Mouse (Mus musculus) testis, adult 2 months (tissue): Measurements from ENCODE around the gene Hpn. TPM values are rescaled to one million over a fixed set of nuclear protein-coding genes. Genes with fewer than 3 reads are reported as not detected.

Experiments
- H3K27ac ChIP-seq: fragments of 200-500 bp; 2 replicates; pipeline ENCODE4 v1.5.1; 2012; ENCODE audit warnings: low read depth, low read length; ENCODE audit not compliant: control insufficient read depth, insufficient read depth
- H3K27me3 ChIP-seq: fragments of 200-500 bp; 2 replicates; pipeline ENCODE4 v1.6.1; 2012; ENCODE audit warnings: mild to moderate bottlenecking, low read length, moderate library complexity; ENCODE audit not compliant: control insufficient read depth, insufficient read depth
- H3K36me3 ChIP-seq: fragments of 200-500 bp; 2 replicates; pipeline ENCODE4 v1.6.1; 2012; ENCODE audit warnings: mild to moderate bottlenecking, low read length; ENCODE audit not compliant: control insufficient read depth, insufficient read depth
- H3K4me1 ChIP-seq: fragments of 200-500 bp; 2 replicates; pipeline ENCODE4 v1.6.1; 2012; ENCODE audit warnings: low read length; ENCODE audit not compliant: control insufficient read depth, insufficient read depth
- H3K4me3 ChIP-seq: fragments of 200-500 bp; 2 replicates; pipeline ENCODE4 v1.5.1; 2012; ENCODE audit warnings: low read depth, mild to moderate bottlenecking, low read length, moderate library complexity, mixed read lengths; ENCODE audit not compliant: control insufficient read depth
- CTCF ChIP-seq: fragments of 200-500 bp; IDR thresholded peaks from 2 replicates; pipeline ENCODE4 v1.5.1; 2012; ENCODE audit warnings: low read depth, mild to moderate bottlenecking, inconsistent platforms, low read length, moderate library complexity; ENCODE audit not compliant: control insufficient read depth, insufficient read depth, insufficient replicate concordance
- POLR2A ChIP-seq: fragments of 200-500 bp; IDR thresholded peaks from 2 replicates; pipeline ENCODE4 v1.6.1; 2012; ENCODE audit warnings: low read depth, mild to moderate bottlenecking, inconsistent platforms, low read length, moderate library complexity; ENCODE audit not compliant: control insufficient read depth
- polyA plus RNA-seq: library from polyadenylated mRNA; depleted of rRNA; stranded (reverse); fragments of >200 nt; gene quantifications from 2 replicates; pipeline ENCODE4 v1.2.3, GENCODE M21; 2012

Gene Hpn
- polyA plus RNA-seq, 1 experiment: 0.73 TPM

DNA sequence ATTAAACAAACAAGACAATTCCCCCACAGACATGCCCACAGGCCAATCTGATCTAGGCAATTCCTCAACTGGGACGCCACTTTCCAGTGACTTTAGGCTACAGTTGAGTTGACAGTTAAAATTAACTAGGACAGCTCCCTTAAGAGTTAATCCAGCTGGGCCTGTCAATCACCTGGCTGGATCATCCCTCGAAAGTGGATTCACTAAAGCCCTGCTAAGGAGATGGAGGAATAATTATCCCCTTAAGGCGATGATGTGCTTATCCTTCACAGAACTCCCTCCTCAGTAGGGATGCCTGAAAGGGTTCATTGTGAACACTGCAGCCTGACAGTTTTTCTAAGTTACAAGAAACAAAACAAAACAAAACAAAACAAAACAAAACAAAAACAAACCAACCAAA is 34.5 kb downstream of the Hpn start:
- Histone ChIP-seq H3K27me3 (no peaks in the 10 kb centered on the region), H3K4me3 (no peak overlapping the region), H3K27ac (no peak overlapping the region), H3K4me1 (peaks cover 3% of the 10 kb centered on the region), H3K36me3 (no peaks in the 10 kb centered on the region)
- TF ChIP-seq POLR2A (no peak), CTCF (no peak)

GRCm38 (mm10) chr7:31079670-31080069 is 35.4 kb downstream of the Hpn start:
- Histone ChIP-seq H3K36me3 (no peaks in the 10 kb centered on the region), H3K27me3 (no peaks in the 10 kb centered on the region), H3K27ac (no peak overlapping the region), H3K4me3 (no peak overlapping the region), H3K4me1 (peaks cover 3% of the 10 kb centered on the region)
- TF ChIP-seq POLR2A (no peak), CTCF (no peak)

GRCm38 (mm10) chr7:31077885-31078445 is 37.1 kb downstream of the Hpn start:
- H3K27ac ChIP-seq: no peak overlapping the region
- H3K4me3 ChIP-seq: no peak overlapping the region
- no peaks in the 10 kb centered on the region; the same call in 1 of the 2 replicates for H3K4me1 ChIP-seq
- no peaks in the 10 kb centered on the region for H3K27me3 ChIP-seq
- no peaks in the 10 kb centered on the region for H3K36me3 ChIP-seq
- peak; percentile 35; the same call in 1 of the 2 replicates for TF ChIP-seq CTCF
- no peak for TF ChIP-seq POLR2A

DNA sequence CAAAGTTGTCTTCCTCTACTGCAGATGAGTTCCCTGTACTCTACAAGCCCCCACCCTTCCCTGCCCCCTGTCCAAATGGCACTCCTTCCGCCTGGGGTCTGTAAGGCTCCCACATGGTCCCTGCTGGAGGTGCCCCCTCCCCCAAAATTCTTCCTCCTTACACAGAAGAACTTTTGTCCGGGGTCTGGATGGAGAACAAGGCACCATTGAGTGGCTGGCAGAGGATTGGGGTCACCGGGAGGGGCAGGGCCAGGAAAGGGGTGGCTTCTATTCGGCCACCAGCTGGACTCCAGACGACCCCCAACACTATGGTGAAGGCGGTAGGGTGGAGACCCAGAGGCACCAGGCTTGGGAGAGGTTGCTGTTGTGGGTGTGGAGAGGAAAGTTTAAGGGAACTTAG is 37.6 kb downstream of the Hpn start:
- Histone ChIP-seq H3K4me1 (no peaks in the 10 kb centered on the region; the same call in 1 of the 2 replicates), H3K36me3 (no peaks in the 10 kb centered on the region), H3K27me3 (no peaks in the 10 kb centered on the region), H3K27ac (no peak overlapping the region), H3K4me3 (no peak overlapping the region)
- no peak for TF ChIP-seq POLR2A
- TF ChIP-seq CTCF: no peak

- no peak within 1 kb of the TSS for H3K27ac ChIP-seq
- no peaks in the 10 kb centered on the region for H3K27me3 ChIP-seq
- H3K4me1 ChIP-seq: no peaks in the 10 kb centered on the region; the same call in 1 of the 2 replicates
- H3K36me3 ChIP-seq: no peaks in the 10 kb centered on the region
- H3K4me3 ChIP-seq: no peak within 1 kb of the TSS
- TF ChIP-seq POLR2A: no peak
- no peak for TF ChIP-seq CTCF
Measured at GRCm38 (mm10) chr7:31076492-31076891, 38.6 kb downstream of the Hpn start, which contains the start of gene Fxyd3. Fxyd3 (minus strand) TSS chr7:31076704.

DNA sequence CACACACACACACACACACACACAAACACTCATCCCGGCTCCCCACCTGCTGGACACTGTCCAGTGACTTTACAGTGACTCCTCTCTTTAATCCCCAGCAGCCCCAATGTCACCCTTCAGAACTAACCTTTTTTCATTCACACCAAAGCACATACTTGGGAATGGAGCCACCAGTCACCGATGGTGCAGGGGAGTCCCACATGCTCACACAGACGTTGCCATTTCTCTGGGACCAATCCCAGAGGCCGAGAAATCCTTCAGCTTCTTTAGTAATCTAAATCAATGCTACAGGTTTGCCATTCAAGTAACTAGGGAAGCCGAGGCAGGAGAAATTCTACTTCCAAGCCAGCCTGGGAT is 40.4 kb downstream of the Hpn start:
- H3K4me1 ChIP-seq: no peaks in the 10 kb centered on the region; the same call in 1 of the 2 replicates
- no peak overlapping the region for H3K4me3 ChIP-seq
- TF ChIP-seq POLR2A: no peak
- TF ChIP-seq CTCF: no peak
- H3K27me3 ChIP-seq: no peaks in the 10 kb centered on the region
- H3K27ac ChIP-seq: no peak overlapping the region
- no peaks in the 10 kb centered on the region for H3K36me3 ChIP-seq

DNA sequence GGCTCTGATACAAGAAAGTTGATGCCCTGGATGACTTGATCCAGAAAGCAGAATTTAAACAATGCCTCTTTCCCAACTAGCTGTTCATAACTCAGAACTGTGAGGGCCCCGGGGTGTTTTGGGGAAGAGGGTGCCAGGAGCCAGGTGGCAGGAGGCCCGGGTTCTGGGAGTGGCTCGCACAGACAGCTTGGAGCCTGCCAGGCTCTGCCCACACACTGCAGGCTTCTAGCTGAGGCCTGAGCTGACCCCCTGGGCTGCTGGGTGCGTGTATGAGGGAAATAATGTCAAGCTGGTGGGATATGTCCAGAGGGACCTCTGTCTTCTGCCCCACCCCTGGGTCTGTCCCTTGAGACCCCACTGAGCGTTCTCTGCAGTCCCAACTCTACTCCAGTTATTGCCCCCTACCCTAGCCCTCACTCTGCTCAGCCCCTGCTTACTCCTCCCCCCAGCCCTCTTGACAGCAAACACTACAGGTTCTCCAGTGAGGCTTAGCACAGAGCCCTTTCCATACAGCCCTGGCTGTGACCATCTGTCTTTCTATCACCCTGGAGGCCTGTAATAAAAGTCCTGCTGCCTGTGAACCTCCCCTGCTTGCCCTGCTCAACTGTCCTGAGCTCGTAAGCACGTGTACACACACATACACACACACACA is 40.9 kb downstream of the Hpn start:
- H3K4me1 ChIP-seq: peaks cover 3% of the 10 kb centered on the region
- H3K36me3 ChIP-seq: no peaks in the 10 kb centered on the region
- no peaks in the 10 kb centered on the region for H3K27me3 ChIP-seq
- H3K27ac ChIP-seq: no peak overlapping the region
- TF ChIP-seq POLR2A (no peak), CTCF (no peak)
- no peak overlapping the region for H3K4me3 ChIP-seq
